Mouse (Mus musculus) common myeloid progenitor, adult 5-6 weeks (primary cell): Measurements from ENCODE around the gene Spon2. TPM values are rescaled to one million over a fixed set of nuclear protein-coding genes. Genes with fewer than 3 reads are reported as not detected.

Experiments
- ATAC-seq: replicated peaks from 2 replicates; pipeline ENCODE4 v1.8.0; 2016; ENCODE audit warnings: low read depth, mild to moderate bottlenecking, moderate TSS enrichment, inconsistent platforms; ENCODE audit not compliant: poor library complexity, severe bottlenecking
- total RNA-seq: library from RNA; stranded (forward); fragments of 200-1000, 187-1606 nt; gene quantifications from 2 replicates; pipeline ENCODE4 v1.2.3, GENCODE M21; 2017

Gene Spon2
- 4.8 and 6.5 TPM in 2 replicates for total RNA-seq

GRCm38 (mm10) chr5:33218081-33218480 lies at the start of gene Spon2:
TSS of gene Spon2 (minus strand) at chr5:33218455.
- ATAC-seq: peak; percentile 79

- ATAC-seq: no peak
Observed at GRCm38 (mm10) chr5:33254416-33254815, 36.2 kb upstream of the Spon2 start.

GRCm38 (mm10) chr5:33248186-33248585 lies 29.9 kb upstream of the Spon2 start:
- ATAC-seq: no peak

- 0 out of 2 replicates have a peak, but pooled peaks have one; percentile 45 for ATAC-seq
Observed at GRCm38 (mm10) chr5:33247387-33247786, 29.1 kb upstream of the Spon2 start.

- ATAC-seq: no peak
Observed at GRCm38 (mm10) chr5:33245701-33246100, 27.4 kb upstream of the Spon2 start.

- no peak for ATAC-seq
Observed at GRCm38 (mm10) chr5:33244377-33244920, 26.2 kb upstream of the Spon2 start.

- ATAC-seq: no peak
Observed at GRCm38 (mm10) chr5:33239934-33240333, 21.7 kb upstream of the Spon2 start.

GRCm38 (mm10) chr5:33239111-33239714 lies 21.0 kb upstream of the Spon2 start:
- no peak for ATAC-seq

- ATAC-seq: no peak
Observed at GRCm38 (mm10) chr5:33238256-33238645, 20.0 kb upstream of the Spon2 start.

- no peak for ATAC-seq
Observed at GRCm38 (mm10) chr5:33237600-33238255, 19.5 kb upstream of the Spon2 start.

- no peak for ATAC-seq
Observed at GRCm38 (mm10) chr5:33234391-33235031, 16.3 kb upstream of the Spon2 start.

- ATAC-seq: no peak
Observed at GRCm38 (mm10) chr5:33232791-33233190, 14.5 kb upstream of the Spon2 start.

GRCm38 (mm10) chr5:33230285-33230684 lies 12.0 kb upstream of the Spon2 start:
- no peak for ATAC-seq

GRCm38 (mm10) chr5:33228428-33228827 lies 10.2 kb upstream of the Spon2 start:
- ATAC-seq: no peak

GRCm38 (mm10) chr5:33225673-33226072 lies 7.4 kb upstream of the Spon2 start:
- no peak for ATAC-seq

GRCm38 (mm10) chr5:33224491-33224890 lies 6.2 kb upstream of the Spon2 start:
- no peak for ATAC-seq

GRCm38 (mm10) chr5:33222841-33223744 lies 4.8 kb upstream of the Spon2 start:
- ATAC-seq: no peak

- no peak for ATAC-seq
Observed at GRCm38 (mm10) chr5:33222389-33222788, 4.1 kb upstream of the Spon2 start.

- no peak for ATAC-seq
Observed at GRCm38 (mm10) chr5:33220350-33221044, 2.2 kb upstream of the Spon2 start.

GRCm38 (mm10) chr5:33219831-33220230 lies 1.6 kb upstream of the Spon2 start:
- ATAC-seq: no peak
